Mouse (Mus musculus) right cerebral cortex, postnatal 36 days (tissue): ENCODE measurements at regions not wholly inside any gene's neighbourhood (a gene's known extent, or its start where the extent isn't known, plus 50 kb on each side); places are given as distances from the start of the nearest gene placed in this dataset.
A peak's percentile ranks its signal among the peaks of the same experiment; 100 is the strongest.

Experiments
- DNase-seq, 2 experiments: peaks; one replicate each; pipeline ENCODE4 v3.0.0; 2022; ENCODE audit warnings: low spot score in 2 of 2, mixed read lengths in 1 of 2

DNA sequence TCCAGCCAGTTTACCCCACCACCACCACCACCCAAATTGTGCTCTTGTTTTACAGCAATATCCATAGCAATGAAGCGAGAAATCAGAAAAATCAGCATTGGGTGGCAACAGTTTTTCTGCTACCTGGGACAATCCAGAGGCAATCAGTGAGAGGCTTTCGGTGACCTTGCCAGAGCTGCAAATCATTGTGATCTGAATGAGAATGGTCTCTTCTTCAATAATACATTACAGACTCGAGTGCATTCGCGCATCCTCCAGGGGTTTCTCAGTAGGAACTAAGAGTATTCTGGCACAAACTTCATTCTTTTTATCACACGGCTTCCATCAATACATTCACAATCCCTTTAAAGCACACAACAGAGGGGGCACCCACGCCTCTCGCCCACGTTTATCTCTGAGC is 91.2 kb downstream of the Srek1 start:
- peak in 1 of 2 experiments; percentile 29 for DNase-seq

GRCm38 (mm10) chr13:103680740-103681139 is 93.7 kb downstream of the Srek1 start:
- DNase-seq = no peak

DNA sequence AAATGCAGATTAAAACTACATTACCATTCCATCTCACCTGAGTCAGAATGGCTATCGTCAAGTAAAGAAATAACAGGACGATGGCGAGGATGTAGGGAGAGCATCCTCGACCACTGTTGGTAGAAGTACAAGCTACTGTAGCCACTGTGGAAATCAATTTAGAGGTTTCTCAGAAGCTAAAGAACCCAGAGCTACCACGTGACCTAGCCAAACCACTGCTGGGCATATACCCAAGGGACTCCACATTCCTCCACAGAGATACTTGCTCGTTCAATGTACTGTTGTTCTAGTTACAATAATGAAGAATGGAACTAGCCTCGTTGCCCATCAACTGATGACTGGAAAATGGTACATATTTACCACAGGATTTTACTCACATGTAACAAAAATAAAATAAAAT is 94.4 kb downstream of the Srek1 start:
- DNase-seq = no peak

GRCm38 (mm10) chr13:103676831-103677230 is 97.6 kb downstream of the Srek1 start:
- no peak for DNase-seq

DNA sequence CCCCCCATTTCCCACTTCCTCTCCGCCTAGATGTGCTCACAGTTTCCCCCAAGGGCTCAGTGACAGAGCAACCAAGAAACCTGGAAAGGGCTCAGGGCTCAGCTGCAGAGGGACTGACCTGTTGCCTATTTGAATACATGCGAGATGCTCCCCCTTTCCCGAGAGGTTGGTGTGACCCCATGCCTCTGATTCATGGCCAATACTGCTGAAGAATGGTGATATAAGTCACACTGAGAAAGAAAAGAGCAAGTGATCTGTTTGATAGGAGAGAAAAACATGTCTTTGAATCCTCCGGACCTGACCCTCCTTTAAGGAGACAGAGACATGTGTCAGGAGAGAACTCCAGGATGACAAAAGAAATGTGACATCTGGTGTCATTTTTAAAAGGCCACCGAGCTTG is 98.2 kb downstream of the Srek1 start:
- DNase-seq = no peak

- DNase-seq = peak in 1 of 2 experiments; percentile 6
Observed at GRCm38 (mm10) chr13:103670611-103671010, 103.8 kb downstream of the Srek1 start.

- DNase-seq = no peak
Observed at GRCm38 (mm10) chr13:103669856-103670255, 104.6 kb downstream of the Srek1 start.

- no peak for DNase-seq
Observed at GRCm38 (mm10) chr13:103667749-103668148, 106.7 kb downstream of the Srek1 start.

DNA sequence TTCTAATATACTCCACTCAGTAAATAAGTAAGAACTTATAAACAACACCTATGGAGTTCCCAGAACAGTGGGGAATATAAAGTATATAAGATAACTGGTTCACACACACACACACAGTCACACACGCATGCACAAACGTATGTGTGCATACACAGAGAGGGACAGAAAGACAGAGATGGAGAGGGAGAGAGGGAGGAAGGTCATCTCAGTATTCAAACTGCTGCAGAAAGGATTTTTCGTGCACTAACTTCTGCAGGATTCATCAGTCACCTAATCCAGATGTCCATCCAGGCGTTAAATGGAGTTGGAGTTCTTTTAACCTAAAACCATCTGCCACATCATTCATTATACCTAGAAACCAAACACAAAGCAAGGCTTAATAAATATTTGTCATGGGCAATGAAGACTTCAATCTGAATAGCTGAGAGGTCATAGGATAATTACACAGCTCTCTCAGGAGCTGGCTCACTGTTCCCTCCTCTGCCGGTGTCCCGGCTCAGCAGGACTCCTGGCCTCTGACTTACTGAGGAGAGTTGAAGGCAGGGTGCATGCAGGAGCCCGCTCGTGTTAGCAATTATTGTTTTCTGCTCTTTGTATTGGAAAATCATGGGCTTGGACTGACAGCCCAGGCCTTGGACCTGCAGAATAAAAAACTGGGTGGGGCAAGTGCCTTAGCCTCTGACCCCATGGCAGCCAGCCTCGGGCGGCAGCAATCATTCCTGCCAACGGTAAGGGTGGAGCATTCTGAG is 114.0 kb downstream of the Srek1 start:
- no peak for DNase-seq

- DNase-seq = no peak
Observed at GRCm38 (mm10) chr13:103655966-103656365, 118.4 kb downstream of the Srek1 start.

DNA sequence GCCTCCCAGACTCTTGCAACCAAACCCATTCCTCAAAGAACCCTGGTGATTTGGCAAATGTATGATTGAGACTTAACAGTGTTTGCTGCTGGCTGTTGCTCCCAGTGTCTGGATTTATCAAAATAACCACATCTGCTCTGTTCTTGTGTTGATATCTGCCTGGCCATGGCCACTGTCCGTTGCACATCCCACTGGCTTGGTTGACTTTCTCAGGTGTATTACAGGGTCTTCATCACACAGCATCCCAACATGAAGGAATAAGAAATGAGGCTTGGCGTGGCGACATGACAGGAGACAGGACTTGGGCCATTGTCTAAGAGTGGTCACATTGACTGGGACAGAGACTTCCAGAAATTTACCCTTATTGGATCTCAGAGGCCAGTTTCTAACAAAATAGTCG is 121.2 kb downstream of the Srek1 start:
- DNase-seq = no peak

DNA sequence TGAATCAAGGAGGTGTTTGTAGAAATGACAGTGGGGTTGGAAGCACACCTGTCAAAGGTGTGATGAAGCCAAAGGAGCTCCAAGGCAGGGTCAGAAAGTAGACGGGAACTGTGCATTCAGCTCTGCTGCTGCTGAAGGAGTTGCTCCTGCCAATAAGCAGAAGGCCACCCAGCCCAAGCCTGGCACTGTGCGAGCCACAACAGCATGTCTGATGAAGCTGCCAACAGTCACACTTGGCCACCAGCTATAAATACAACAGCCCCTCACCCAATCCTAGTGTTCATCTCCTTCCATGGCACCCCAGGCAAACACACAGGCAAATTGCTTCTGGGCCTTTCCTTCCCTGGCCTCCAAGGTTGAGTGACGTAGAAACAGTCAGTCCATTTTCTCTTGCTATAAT is 125.0 kb downstream of the Srek1 start:
- no peak for DNase-seq

DNA sequence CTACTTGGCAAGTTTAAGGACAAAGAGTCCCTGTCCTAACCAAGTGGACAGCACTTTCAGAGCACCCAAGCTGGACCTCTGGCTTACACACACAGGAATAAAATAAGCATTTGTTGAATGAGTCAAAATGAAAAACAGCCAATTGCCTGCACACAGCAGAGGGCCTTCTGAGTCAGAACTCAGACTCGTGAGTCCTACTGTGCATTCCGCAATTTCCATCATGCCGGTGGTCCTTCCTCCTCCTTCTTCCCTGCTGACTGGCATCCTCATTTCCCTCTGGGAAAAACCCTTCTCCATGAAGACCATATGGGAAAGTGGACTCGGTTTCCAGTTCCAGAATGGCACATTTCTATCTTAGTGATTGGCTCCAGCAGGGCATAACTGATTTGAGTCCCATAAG is 126.4 kb downstream of the Srek1 start:
- no peak for DNase-seq

GRCm38 (mm10) chr13:103646035-103646434 is 128.4 kb downstream of the Srek1 start:
- DNase-seq = no peak

DNA sequence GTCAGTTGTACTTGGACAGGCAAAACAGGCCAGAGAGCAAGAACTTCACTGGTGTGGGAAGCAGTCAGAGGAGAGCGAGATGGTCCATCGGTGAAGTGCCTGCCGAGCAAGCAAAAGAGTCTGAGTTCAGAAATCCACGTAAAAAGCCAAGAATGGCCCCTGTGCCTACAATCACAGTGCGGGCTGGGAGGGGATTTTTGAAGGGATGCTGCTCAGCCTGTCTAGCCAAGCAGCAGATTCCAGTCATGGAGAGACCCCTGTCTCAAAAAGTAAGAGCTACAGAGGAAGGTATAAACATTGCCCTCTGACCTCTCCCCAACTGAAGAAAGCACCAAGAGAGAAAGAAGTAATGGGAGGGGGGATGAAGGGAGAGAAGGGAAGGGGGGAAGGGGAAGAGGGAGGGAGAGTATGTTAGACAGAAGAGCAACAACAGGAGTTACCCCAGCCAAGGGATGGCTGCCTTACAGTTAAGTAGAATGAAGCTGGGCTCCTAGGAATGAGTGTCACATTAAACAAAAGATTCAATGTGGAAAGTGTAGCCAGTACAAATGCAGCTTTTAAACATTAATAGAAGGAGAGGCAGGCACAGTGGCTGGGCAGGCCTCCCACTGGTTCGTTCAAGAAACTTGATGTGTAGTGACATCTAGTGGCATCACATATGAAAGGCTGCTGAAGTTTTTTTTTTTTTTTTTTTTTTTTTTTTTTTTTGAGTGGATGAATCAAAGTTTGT is 130.2 kb downstream of the Srek1 start:
- peak; percentile 10 to 14 for DNase-seq

DNA sequence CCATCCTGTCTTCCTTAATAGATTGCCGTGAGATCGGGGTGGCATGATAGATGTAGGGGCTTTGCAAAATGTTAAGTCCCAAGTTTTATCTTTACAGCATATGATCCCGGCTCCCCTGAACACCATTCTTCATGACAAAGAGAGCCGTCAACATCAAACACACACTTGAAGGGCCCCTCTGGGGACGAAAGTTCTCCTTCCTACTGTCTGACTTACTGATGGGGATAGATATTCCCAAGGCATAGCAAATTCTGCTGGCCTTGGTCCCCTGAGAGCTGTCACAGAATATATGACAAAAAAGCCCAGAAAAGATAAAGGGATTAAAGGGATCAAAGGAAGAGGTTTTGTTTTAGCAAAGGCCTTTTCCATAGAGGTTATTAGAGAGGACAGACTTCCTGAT is 130.9 kb downstream of the Srek1 start:
- no peak for DNase-seq

GRCm38 (mm10) chr13:103642542-103643375 is 131.6 kb downstream of the Srek1 start:
- no peak for DNase-seq

- no peak for DNase-seq
Observed at GRCm38 (mm10) chr13:103638038-103638437, 136.4 kb downstream of the Srek1 start.

GRCm38 (mm10) chr13:103637414-103637813 is 137.0 kb downstream of the Srek1 start:
- DNase-seq = no peak

DNA sequence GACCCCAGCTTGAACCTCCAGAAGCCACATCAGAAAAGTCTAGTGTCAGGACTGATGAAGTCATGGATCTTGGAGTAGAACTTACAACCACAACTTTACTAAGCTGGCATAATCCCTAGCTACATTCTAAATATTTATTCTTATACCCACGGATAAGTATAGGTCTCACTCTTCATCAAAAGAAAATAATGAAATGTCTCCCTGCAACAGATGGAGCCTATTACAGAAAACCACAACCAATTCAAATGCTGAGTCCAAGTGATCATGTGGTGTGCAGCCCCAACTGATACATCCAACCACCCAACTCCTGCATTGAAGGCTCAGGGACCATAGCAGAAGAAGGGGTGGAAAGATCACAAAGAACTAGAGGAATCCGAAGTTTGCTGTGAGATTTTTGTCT is 137.8 kb downstream of the Srek1 start:
- DNase-seq = no peak

- DNase-seq = no peak
Observed at GRCm38 (mm10) chr13:103623810-103624209, 150.6 kb downstream of the Srek1 start.

- no peak for DNase-seq
Observed at GRCm38 (mm10) chr13:103623319-103623718, 151.1 kb downstream of the Srek1 start.
